Mouse (Mus musculus) small intestine, adult 2 months (tissue): ENCODE measurements at regions not wholly inside any gene's neighbourhood (a gene's known extent, or its start where the extent isn't known, plus 50 kb on each side); places are given as distances from the start of the nearest gene placed in this dataset.

ENCODE experiments used
- H3K27ac ChIP-seq: fragments of 200-500 bp; 2 replicates; pipeline ENCODE4 v1.5.1; 2012; ENCODE audit warnings: low read depth, low read length, control low read depth, inconsistent platforms; ENCODE audit not compliant: insufficient read depth
- H3K27me3 ChIP-seq: fragments of 200-500 bp; 2 replicates; pipeline ENCODE4 v1.6.1; 2012; ENCODE audit warnings: mild to moderate bottlenecking, moderate library complexity, low read length, inconsistent platforms; ENCODE audit not compliant: control insufficient read depth, insufficient read depth
- H3K36me3 ChIP-seq: fragments of 200-500 bp; 2 replicates; pipeline ENCODE4 v1.6.1; 2012; ENCODE audit warnings: mild to moderate bottlenecking, low read length, control low read depth, inconsistent platforms; ENCODE audit not compliant: control insufficient read depth, insufficient read depth
- H3K4me1 ChIP-seq: fragments of 200-500 bp; 2 replicates; pipeline ENCODE4 v1.6.1; 2012; ENCODE audit warnings: low read length, inconsistent platforms, mixed read lengths; ENCODE audit not compliant: control insufficient read depth, insufficient read depth, insufficient read length
- H3K4me3 ChIP-seq: fragments of 200-500 bp; 2 replicates; pipeline ENCODE4 v1.5.1; 2012; ENCODE audit warnings: low read depth, mild to moderate bottlenecking, control low read depth, inconsistent platforms, low read length, moderate library complexity
- CTCF ChIP-seq: fragments of 200-500 bp; IDR thresholded peaks from 2 replicates; pipeline ENCODE4 v1.5.1; 2012; ENCODE audit warnings: low read depth, mild to moderate bottlenecking, control low read depth, inconsistent platforms, low read length, moderate library complexity, mixed read lengths; ENCODE audit not compliant: insufficient replicate concordance, insufficient read length; ENCODE audit errors: extremely low read depth
- POLR2A ChIP-seq: fragments of 200-500 bp; IDR thresholded peaks from 2 replicates; pipeline ENCODE4 v1.6.1; 2012; ENCODE audit warnings: low read depth, mild to moderate bottlenecking, control low read depth, inconsistent platforms, low read length, moderate library complexity
- WGBS: fragments of 180-500 bp; shearing (Covaris S2); methylation state at CpG from one replicate; pipeline ENCODE4 v1.1.7; 2018; 5-methylcytosine and 5-hydroxymethylcytosine counted together

- 45% methylated on average over 11 of the region's 11 CpGs for WGBS
- Histone ChIP-seq H3K4me3 (no peak overlapping the region), H3K27ac (no peak overlapping the region), H3K4me1 (peaks cover 3% of the 10 kb centered on the region; the same call in 1 of the 2 replicates), H3K27me3 (no peaks in the 10 kb centered on the region), H3K36me3 (no peaks in the 10 kb centered on the region)
- TF ChIP-seq POLR2A, result no peak
- no peak for TF ChIP-seq CTCF
Measured at GRCm38 (mm10) chr14:120848083-120848951, 62.7 kb upstream of the Ipo5 start.

- Histone ChIP-seq H3K27me3 (no peaks in the 10 kb centered on the region), H3K27ac (no peak overlapping the region), H3K4me1 (peaks cover 3% of the 10 kb centered on the region; the same call in 1 of the 2 replicates), H3K4me3 (no peak overlapping the region), H3K36me3 (no peaks in the 10 kb centered on the region)
- TF ChIP-seq POLR2A (no peak), CTCF (no peak)
- 88% methylated on average over 10 of the region's 10 CpGs for WGBS
Measured at GRCm38 (mm10) chr14:120849159-120849558, 61.9 kb upstream of the Ipo5 start.

GRCm38 (mm10) chr14:120853643-120854042 lies 57.4 kb upstream of the Ipo5 start:
- H3K4me1 ChIP-seq, result no peaks in the 10 kb centered on the region
- H3K27me3 ChIP-seq, result no peaks in the 10 kb centered on the region
- H3K27ac ChIP-seq, result no peak overlapping the region
- no peaks in the 10 kb centered on the region for H3K36me3 ChIP-seq
- H3K4me3 ChIP-seq, result no peak overlapping the region
- 81% methylated on average over 5 of the region's 5 CpGs for WGBS
- TF ChIP-seq POLR2A (no peak), CTCF (no peak)

- no peak for TF ChIP-seq CTCF
- no peak for TF ChIP-seq POLR2A
- Histone ChIP-seq H3K27ac (no peak overlapping the region), H3K27me3 (no peaks in the 10 kb centered on the region), H3K36me3 (no peaks in the 10 kb centered on the region), H3K4me1 (no peaks in the 10 kb centered on the region), H3K4me3 (no peak overlapping the region)
- 76% methylated on average over 7 of the region's 7 CpGs for WGBS
Measured at GRCm38 (mm10) chr14:120854559-120854958, 56.5 kb upstream of the Ipo5 start.

GRCm38 (mm10) chr14:120855181-120855580 lies 55.8 kb upstream of the Ipo5 start:
- Histone ChIP-seq H3K4me3 (no peak overlapping the region), H3K4me1 (no peaks in the 10 kb centered on the region), H3K36me3 (no peaks in the 10 kb centered on the region), H3K27ac (no peak overlapping the region), H3K27me3 (no peaks in the 10 kb centered on the region)
- TF ChIP-seq POLR2A, result no peak
- no peak for TF ChIP-seq CTCF
- 92% methylated on average over 13 of the region's 13 CpGs for WGBS
